Mouse (Mus musculus) liver, adult 2 months (tissue): Measurements from ENCODE around the gene Rnft2.

Experiments
- CTCF ChIP-seq: fragments of 200-500 bp; IDR thresholded peaks from 2 replicates; pipeline ENCODE4 v1.5.1; 2011; ENCODE audit warnings: low read depth, low read length, control low read depth
- POLR2A ChIP-seq: fragments of 200-500 bp; IDR thresholded peaks from 2 replicates; pipeline ENCODE4 v1.6.1; 2011; ENCODE audit warnings: low read length, control low read depth; ENCODE audit not compliant: insufficient read depth; ENCODE audit errors: extremely low read depth

GRCm38 (mm10) chr5:118145458-118145857, 99.5 kb downstream of the Rnft2 start:
- TF ChIP-seq CTCF (no peak), POLR2A (no peak)
